Mouse (Mus musculus) kidney, postnatal 25 days (tissue): Measurements from ENCODE around the gene Plscr3.

Source experiments
- DNase-seq, 2 experiments: peaks; one replicate each; pipeline ENCODE4 v3.0.0; 2021; ENCODE audit warnings: mixed read lengths in 2 of 2

Plscr3 gene

DNA sequence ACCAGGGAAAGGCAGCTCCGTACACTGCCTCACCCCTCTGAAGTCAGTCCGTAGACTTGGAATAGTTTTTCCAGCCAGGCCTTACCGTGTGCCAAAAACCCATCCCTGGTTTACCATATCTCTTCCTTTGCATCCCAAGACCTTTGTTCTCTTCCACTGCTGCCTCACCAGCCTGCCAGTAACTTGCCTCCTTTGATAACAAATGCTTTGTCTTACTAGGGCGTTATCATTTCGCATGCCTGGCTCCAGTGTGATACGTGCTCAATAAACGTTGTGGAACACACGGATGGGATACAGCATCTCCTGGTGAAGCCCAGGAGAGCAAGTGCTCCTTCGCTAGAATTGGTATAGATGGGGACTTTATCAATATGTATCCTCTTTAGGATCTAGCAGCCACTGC is 21.2 kb downstream of the Plscr3 start:
- DNase-seq = no peak

DNA sequence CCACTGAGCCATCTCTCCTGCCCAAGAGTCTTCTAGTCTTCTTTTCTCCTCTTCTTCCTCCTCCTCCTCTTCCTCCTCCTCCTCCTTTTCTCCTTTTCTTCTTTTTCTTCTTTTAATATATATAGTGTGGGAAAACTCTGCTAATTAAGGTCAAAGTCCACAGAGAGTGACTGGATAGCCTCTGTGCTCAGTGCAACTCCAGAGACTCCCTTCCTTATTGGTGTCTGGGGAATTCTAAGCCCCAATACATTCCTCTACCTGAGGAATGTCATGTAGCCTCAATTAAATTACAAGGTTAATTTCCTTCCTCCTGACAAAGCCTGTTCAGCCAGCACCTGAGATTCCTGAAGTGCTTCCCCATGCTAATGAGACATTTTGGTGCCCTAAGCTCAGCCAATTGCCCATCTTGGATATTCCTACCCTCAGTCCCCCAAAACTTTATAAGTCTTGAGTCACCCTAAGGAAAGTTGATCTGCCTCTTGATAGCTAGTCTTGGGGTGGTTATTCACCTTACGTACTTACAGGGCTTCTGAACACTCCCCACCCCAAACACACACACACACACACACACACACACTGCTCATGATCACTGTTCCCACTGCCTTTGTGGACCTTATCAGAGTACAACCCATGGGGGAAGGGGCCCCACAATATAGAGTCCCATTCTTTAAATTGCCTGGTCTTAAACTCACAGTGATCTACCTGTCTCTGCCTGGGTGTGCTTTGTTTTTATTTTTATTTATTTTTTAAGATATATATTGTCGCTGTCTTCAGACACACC is 24.3 kb downstream of the Plscr3 start:
- DNase-seq = no peak

DNA sequence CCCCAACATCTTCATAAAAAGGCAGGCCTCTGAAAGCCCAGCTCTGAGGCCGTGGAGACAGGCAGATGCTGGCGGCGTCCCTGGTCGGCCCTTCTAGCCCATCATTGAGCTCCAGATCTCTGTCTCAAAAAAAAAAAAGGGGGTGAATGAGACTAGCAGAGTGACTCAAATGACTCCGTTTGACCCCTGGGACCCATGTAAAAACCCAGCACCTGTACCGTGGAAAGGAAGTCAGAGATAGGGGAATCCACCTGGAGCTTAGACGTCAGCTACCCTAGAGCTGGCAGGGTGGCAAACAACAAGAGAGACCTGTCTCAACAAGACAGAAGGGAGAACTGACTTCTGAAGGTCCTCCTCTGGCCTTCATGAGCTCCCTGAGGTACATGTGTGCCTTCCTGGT is 25.6 kb downstream of the Plscr3 start:
- no peak for DNase-seq

DNA sequence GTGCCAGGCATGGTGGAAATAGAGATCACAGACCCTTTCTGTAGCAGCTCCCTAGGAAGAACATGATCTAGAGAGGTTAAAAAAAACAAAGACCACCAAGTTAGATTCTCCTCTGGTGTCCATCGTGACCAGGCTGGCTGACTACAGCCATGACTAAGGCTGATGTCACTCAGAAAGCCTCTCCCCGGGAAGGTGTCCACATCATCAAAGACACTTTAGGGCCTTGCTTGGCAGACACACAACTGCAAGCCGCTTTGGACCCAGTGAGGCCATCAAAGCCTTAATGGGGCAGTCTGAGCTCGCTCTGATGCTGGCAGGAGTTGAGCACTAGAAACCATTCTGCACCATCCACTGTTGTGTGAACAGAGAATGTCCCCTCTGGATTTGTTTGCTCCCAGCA is 26.3 kb downstream of the Plscr3 start:
- DNase-seq = no peak

DNA sequence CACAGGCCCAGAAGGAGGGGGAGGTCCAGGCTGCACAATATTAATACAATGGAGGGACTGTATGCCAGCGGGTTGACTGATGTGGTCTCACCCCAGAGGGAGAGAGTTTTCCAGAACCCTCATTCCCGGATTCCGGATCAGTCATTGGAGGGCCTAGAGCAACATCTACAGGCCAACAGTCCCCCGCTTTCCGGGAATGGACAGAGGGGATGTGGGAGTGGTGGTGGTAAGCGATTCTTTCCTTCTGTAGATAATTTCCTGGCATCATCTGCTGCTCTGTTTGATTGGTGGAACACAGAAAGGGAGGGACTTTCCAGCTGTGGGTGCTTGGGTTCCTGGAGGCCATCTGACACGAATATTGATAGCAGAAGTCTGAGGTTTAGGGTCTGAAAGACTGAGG is 30.0 kb downstream of the Plscr3 start:
- DNase-seq = peak; percentile 43 to 72

DNA sequence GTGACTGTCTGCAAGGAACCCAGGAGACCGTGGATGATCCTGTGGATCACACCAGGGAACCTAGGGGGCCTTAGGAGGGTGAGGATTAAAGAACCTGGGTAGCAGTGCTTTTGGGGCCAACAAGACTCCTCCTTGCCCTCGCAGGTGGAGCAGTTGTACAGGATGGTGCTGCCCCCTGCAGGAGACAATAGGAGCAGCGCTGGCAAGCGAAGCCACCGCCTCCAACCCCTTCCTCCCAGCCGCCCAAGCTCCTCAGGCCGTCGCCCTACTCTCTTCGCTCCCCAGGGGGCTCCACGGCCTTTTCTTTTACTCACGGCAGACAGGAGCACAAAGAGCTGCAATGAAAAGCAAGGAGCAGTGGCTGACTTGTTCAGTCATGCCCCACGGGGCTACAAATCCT is 30.7 kb downstream of the Plscr3 start:
- peak; percentile 88 for DNase-seq

DNA sequence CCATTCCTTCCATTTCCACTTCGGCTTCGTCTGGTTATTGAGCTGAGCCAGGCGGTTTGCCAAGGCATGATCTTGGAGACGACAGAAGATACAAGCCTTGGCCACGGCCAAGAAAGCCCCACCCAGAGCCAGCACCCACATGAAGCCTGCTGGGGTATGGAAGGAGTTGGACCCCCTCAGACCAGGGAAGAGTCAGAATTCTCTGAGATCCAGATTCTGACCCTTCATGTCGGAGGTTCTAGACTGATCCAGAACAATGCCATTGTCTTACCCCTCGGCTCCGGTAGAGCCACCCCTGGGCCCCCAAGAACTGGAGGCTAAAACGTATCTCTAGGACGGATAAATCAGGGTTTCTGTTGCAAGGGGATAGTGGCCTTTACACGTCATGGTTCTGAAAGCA is 31.7 kb downstream of the Plscr3 start, which contains the start of gene Tmem95:
Gene Tmem95, minus strand, starts transcription at position 141 of the 400 bp plus-strand sequence.
- no peak for DNase-seq

DNA sequence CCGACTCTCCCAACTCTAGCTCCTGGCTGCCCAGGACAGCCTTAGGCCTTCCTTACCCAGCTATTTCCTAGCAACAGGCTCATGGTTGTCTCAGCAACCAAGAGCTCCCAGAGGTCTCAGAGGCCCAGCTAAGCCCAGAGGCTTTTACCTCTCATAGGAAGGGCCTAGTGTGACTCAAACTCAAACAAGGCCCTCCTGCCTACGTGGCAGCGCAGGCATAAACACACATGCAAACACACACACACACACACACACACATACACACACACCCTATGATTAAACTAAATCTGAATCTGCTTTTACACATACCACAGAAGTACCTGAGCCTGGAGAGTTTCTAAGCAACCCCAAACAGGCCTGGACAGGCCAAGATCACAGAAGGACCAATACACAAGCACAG is 32.2 kb downstream of the Plscr3 start:
- no peak for DNase-seq

DNA sequence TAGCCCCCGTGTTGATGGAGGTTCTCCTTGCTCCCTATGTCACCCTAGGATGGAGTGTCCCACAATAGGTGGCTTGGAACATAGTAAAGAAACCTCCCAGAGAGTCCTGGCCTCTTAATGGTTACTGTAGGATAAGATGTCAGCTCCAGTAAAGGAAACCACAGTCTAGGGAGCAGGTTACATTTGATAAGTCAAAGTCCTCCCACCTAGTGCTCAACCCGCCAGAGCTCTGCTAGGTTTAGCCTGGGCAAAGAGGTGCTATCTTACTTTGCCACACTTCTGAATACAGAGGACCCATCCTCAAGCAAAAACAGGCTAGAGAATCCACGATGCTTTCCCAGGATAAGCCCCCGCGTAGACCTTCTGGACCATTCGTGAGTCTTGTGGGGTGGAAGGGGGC is 32.8 kb downstream of the Plscr3 start:
- no peak for DNase-seq

DNA sequence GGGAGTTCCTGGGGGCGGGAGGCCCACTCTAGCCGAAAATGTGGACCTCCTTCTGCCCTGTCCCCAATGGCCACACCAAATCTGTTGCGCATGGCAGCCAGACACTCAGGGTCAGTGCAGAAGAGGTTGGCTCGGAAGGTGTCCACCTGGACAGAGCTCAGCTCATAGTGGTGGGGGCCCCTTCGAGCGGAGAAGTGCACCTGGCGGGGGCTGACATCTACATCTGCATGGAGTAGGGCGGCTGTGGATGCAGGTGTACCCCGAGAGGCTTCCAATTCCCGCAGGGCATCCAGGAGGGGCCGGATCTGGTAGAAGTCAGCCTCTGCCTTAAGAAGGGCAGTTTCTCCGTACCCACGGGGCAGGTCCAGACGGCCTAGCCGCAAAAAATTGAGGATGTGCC is 33.5 kb downstream of the Plscr3 start:
- DNase-seq = peak in 1 of 2 experiments; percentile 57

DNA sequence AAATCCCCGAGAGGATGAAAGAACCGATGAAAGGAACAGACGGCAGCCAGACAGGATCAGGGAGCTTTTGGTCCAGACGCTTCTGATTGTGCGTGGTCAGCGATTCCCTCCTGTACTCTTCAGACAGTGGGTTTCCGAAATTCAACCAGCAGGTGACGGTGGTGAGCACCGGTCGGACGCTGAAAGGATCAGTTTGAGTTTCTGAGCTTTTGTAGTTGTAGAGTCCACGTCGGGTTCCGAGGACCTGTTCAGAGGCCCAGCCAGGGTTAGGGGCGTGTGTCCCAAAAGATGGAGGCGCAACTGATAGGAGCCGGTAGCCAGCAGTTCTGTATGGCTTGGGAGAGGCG is 34.3 kb downstream of the Plscr3 start:
- peak; percentile 83 to 87 for DNase-seq

DNA sequence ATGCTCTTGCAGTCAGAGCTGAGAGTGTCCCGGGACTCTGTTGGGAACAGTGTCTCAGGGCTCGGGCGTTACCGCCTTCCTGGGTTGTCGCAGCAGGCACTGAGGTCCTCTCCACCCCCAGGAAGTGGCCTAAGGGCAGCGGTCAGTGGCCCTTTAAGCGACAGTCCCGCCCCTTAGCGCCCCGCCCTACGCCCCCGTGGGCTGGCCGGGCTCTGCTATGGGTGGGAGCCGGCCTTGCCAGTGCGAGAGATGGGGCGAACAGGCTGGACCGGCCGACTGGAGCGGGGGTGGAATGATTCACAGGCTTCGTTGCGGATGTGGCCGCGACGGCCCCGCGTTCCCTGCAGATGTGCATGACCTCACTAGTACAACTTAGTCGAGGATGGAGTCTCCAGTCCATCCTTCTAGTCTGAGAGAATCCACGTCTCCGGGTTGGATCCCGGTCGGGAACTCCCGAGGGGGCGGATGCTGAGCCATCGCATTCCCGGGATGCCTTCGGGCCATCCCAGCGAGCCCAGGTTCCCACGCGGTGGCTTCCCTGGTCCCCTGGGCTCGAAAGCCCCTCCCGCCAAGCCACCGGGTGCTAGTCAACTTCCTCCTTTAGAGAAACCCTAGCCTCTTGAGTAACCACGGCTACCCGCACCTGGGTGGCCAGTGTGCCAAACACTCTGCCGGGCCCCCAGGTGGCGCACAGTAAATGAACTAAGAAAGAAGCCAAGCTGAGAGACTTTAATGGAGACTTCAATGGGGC is 34.9 kb downstream of the Plscr3 start, which contains the start of gene Kctd11:
Gene Kctd11, minus strand, starts transcription at position 554 of the 751 bp plus-strand sequence.
- peak; percentile 90 to 96 for DNase-seq

DNA sequence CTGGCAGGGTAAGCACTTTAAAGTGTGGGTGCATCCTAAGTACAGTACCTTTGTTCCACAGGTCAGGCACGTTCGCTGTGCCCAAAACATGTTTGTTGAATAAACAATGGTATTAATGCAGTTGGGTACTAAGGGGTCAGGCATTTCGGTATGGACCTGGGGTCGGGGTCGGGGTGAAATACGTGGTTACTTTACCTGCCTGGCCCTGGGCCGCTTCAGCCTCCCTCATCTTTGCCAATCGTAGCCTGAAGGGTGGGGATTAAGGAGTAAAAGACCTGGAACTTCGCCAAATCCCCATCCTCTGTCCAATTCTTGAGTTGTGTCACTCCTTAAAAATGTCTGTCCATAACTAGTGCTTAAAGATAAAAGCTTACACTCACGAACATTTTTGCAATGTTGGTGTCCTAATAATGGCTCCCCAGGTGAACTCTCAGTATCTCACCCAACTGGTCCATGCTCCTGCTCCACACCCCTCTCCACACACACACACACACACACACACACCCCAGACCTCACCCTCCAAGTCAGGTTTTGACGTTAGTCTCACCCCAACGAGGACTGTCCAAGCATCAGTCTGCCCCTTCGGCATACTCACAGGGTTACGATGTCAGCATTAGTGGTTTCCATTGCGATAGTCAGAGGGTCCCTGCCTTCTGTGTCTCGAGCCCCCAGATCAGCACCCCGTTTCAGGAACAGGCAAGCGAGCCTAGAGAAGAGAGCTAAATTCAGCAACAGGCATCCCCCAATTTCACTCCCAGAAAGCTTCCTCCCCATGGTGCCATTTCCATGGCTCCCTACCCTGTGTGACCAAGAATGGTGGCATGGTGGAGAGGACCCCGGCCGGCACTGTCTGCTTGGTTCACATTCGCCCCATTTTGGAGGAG is 35.9 kb downstream of the Plscr3 start:
- no peak for DNase-seq

DNA sequence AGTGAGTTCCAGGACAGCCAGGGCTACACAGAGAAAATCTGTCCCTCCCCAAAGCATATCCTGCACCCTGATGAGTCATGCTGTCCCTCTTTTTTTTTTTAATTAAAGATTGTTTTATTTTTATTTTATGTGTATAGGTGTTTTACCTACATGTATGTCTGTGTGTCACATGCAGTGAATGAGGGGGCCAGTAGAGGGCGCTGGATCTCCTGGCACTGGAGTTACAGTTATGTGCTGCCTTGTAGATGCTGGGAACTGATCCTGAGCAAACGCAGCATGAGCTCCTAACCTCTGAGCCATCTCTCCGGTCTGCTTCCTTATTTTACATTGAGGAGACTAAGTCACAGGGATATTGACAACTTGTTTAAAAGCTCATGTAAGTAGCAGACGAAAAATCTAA is 36.9 kb downstream of the Plscr3 start:
- DNase-seq = peak; percentile 60 to 64

DNA sequence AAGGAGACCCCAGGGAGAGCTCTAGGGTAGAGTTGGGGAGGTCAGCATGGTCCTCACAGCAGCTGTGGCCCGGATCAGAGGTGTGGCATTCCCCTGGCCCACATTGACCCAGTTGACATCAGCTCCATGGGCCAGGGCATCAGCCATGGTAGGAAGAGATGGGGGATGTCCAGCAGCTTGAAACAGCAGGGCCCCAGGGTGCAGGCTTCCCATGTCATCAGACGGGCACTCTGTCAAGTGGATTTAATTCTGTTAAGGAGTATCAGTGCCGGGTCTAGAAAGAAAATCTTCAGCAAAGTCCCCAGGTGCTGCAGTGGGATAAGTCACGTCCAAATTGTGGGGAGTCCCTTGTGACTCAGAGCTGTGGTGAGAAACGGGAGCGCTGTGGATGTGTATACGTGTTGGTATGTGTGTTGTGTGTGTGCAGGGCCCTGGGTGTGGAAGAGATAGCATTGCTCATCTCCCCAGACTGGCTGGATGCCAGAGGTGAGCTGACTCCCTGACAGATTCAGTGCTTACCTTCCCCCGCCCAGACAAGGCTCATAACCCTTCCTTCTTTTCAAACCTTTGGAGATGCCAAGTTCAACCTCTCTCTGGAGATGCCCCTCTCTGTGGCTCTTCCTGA is 37.5 kb downstream of the Plscr3 start:
- DNase-seq = peak; percentile 37 to 60

DNA sequence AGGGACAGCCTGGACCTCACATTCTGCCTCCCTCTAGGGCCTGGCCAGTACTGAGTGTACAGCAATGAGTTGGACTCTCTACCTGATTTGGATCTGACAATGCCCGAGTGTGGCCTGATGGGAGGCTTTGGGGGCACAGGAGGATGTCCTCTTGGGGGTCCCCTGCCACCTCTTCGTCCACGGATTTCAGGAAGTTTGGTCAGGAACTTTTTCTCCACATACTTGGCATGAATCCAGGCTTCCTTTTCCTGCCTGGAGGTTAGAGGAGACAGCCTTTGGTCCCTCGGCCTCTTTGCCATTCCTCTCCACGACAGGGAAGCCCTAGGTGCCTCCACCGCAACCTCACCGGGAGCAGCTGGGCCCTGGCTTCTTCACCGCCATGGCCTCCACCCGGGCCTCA is 38.1 kb downstream of the Plscr3 start:
- peak; percentile 36 to 59 for DNase-seq

DNA sequence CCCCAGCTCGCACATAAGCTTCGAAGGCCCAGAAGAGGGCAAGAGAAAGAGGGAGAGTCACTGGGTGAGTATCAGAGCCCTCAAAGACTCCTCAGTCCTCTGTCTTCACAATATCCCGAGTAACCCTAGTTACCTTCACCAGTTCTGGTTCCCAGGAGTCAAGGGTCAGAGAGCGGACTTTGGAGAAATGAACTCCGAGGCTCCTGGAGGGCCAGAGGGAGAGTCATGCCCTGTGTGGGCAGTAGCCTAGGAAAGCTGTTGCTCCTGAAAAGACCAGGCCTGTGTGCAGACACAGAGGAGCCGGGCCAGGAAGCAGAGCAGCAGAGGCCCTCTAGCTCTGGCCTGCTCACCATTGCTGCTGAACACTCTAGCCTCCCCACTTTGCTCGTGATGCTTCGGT is 38.5 kb downstream of the Plscr3 start:
- DNase-seq = peak; percentile 26 to 62

DNA sequence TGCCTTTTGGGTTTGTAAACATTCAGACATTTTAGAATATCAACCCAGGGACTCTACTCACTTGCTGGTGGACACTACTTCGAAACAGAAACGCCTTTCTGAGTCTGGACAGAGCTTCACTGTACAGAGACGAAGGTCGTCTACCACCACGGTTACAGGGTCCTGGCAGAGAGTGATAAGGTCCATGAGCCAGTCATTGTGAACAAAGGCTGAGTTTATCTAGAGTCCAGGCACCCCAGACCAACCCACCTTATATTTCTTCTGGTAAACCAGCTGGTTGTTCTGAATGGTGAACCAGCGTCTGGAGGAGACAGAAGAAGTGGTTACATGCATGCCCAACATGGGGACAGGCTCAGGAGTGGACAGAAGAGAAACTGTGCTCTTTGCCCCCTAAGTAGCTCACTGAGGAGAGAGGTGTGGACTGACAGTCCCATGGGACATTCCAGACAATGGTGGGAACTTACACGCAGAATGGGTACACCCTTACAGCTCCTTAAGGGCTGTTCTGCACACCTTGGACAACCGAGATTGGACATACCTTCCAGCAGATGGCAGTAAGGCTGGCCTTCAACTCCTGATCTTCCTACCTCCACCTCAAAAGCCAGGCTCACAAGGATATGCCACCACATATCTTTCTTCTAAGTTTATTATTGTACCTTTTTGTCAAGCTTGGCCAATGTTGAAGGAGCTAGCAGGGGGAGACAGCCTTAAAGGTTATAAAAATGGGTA is 40.9 kb downstream of the Plscr3 start:
- DNase-seq = peak; percentile 63 to 70

DNA sequence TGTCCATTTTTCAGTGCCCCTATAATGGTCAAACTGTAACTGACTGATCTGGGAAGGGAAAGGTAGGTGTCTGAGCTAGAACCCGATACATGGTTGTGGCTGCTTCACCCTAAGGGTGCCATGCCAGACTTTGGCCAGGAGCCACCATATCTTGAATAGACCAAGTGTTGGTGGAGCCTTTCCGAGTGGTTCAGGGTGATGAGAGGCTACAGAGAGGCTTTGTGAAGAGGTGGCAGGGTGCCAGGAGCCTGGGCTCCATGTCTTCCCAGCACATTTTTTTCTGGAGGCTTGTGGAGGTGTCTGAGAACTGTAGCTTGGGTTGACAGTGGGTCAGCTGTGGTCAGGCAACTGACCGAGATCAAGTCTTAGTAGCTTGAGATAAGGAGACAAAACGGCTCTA is 45.3 kb downstream of the Plscr3 start:
- no peak for DNase-seq

DNA sequence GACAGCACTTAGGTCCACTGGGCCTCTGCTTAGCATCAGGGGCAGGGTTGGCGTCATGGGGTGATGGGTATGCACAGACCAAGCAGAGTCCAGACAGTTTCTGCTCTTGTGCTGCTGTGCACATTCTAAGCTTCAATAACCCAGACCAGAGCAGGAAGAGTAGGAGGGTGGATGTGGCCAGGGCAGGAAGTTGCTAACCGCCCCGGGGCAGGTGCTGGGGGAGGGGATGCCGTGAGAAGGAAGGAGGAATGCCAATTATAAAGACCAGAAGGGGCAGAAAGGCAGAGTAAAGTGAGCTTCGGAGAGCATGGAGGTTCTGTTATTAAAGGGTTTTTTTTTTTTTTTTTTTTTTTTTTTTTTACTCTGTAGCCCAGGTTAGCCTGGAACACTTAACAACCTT is 48.5 kb downstream of the Plscr3 start:
- no peak for DNase-seq

DNA sequence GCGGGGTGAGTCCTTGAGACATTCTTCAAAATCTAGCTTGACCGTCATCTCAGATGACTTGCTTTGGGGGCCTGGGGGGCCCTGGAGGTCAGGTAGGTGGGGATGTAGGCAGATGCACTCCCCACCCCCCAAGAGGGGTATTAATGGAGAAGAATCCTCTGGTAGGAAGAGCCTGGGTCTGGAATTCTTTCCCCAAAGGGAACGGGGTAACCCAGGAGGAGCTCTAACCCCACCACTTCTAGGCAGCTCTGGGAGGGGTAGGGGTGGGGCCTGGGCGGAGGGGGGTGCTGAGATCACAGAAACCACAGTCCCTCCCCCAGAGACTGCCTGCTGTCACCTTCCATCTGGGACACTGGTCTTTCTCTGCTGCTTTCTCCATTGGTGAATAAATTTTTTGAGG is 49.1 kb downstream of the Plscr3 start, which contains the start of gene Acap1:
Gene Acap1, minus strand, starts transcription at position 249 of the 400 bp plus-strand sequence.
- no peak for DNase-seq

DNA sequence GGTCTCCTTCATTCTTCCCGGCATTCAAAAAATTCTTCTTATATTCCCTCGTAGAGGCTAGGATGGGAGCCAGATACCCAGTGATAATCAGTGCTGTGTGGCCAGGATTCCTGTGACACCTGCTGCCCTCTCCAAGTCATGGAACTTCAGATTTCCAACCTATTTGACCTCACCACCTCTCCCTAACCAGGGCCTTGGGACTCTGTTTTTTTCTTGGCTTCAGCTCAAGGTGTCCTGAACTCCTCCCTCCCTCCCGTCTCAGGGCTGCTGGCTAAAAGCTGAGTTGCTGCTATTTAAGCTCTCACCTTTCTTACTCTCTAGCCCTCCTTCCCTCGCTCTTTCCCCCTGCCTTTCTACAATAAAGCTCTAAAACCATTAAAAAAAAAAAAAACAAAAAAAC is 53.7 kb downstream of the Plscr3 start:
- DNase-seq = peak; percentile 31 to 61
